Mouse (Mus musculus): ENCODE results near the gene Zfp62. TPM values are rescaled to one million over a fixed set of nuclear protein-coding genes. Genes with fewer than 3 reads are reported as not detected.

The Zfp62 gene
- polyA plus RNA-seq, 1 experiment from 2014 or later: 8.4 TPM

GRCm38 (mm10) chr11:49202523-49203061 lies 500 bp upstream of the Zfp62 start:
- peak overlapping the region; percentile 83 for H3K4me3 ChIP-seq (ENCODE audit: low read depth, low read length)
- H3K9me3 ChIP-seq (ENCODE audit: control insufficient read depth): no peaks in the 10 kb centered on the region
- no peaks in the 10 kb centered on the region for H3K36me3 ChIP-seq (ENCODE audit: control insufficient read depth, insufficient read depth)
- peak overlapping the region; percentile 93 for H3K9ac ChIP-seq (ENCODE audit: low read depth, low read length)
- ATAC-seq: no peak
- no peak for TF ChIP-seq CTCF (IDR thresholded peaks at IDR 0.05; ENCODE audit: low read depth)
- no peaks in the 10 kb centered on the region for H3K27me3 ChIP-seq (replicated peaks; ENCODE audit: control insufficient read depth, insufficient read depth, low read length)
- WGBS: under 1% methylated on average over 10 of the region's 10 CpGs
- H3K4me2 ChIP-seq (replicated peaks; ENCODE audit: low read depth): peak overlapping the region; percentile 80
- H3K27ac ChIP-seq (ENCODE audit: low read depth, low read length): peak overlapping the region; percentile 99
- no peaks in the 10 kb centered on the region for H3K4me1 ChIP-seq (replicated peaks; ENCODE audit: control insufficient read depth, insufficient read depth, low read length)

GRCm38 (mm10) chr11:49203771-49204497 lies 842 bp downstream of the Zfp62 start:
- ATAC-seq: peak; percentile 69
- TF ChIP-seq CTCF (IDR thresholded peaks at IDR 0.05; ENCODE audit: low read depth): no peak
- WGBS: under 1% methylated on average over 24 of the region's 24 CpGs
- no peaks in the 10 kb centered on the region for H3K36me3 ChIP-seq (ENCODE audit: control insufficient read depth, insufficient read depth)
- H3K27me3 ChIP-seq (replicated peaks; ENCODE audit: control insufficient read depth, insufficient read depth, low read length): no peaks in the 10 kb centered on the region
- peak overlapping the region; percentile 99 for H3K27ac ChIP-seq (ENCODE audit: low read depth, low read length)
- H3K4me1 ChIP-seq (replicated peaks; ENCODE audit: control insufficient read depth, insufficient read depth, low read length): no peaks in the 10 kb centered on the region
- H3K4me2 ChIP-seq (replicated peaks; ENCODE audit: low read depth): peak overlapping the region; percentile 80
- H3K9ac ChIP-seq (ENCODE audit: low read depth, low read length): peak overlapping the region; percentile 93
- peak overlapping the region; percentile 83 for H3K4me3 ChIP-seq (ENCODE audit: low read depth, low read length)
- H3K9me3 ChIP-seq (ENCODE audit: control insufficient read depth): no peaks in the 10 kb centered on the region

DNA sequence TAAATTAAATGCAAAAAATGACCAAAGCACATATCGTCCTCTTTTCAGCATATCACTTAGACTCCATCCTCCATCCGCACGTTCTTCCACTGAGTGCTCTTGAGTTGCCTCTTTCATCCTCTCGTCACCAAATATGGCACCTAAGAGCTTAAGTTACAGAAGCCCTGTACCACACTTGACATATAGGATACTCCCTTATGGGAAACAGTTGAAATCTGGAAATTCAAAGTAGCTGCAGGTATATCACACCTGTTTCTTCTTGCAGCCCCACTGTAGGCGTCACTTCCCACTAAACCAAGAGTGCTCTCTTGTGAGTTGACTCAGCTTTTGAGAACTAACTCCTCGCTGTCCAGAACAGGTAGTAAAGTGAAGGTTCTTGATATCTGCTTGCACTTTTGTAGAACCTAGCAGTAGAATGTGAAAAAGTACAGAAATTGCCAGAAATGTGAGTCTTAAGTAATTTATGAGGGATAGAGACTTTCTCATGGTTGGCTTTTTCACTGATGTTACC lies 2.0 kb downstream of the Zfp62 start:
- no peaks in the 10 kb centered on the region for H3K4me1 ChIP-seq (replicated peaks; ENCODE audit: control insufficient read depth, insufficient read depth, low read length)
- H3K9ac ChIP-seq (ENCODE audit: low read depth, low read length): no peak overlapping the region
- WGBS: 80% methylated on average over 6 of the region's 6 CpGs
- no peak for TF ChIP-seq CTCF (IDR thresholded peaks at IDR 0.05; ENCODE audit: low read depth)
- H3K4me3 ChIP-seq (ENCODE audit: low read depth, low read length): no peak overlapping the region; the same call in 1 of the 2 replicates
- H3K36me3 ChIP-seq (ENCODE audit: control insufficient read depth, insufficient read depth): no peaks in the 10 kb centered on the region
- no peaks in the 10 kb centered on the region for H3K9me3 ChIP-seq (ENCODE audit: control insufficient read depth)
- no peak overlapping the region for H3K27ac ChIP-seq (ENCODE audit: low read depth, low read length)
- H3K27me3 ChIP-seq (replicated peaks; ENCODE audit: control insufficient read depth, insufficient read depth, low read length): no peaks in the 10 kb centered on the region
- ATAC-seq: no peak
- H3K4me2 ChIP-seq (replicated peaks; ENCODE audit: low read depth): peak overlapping the region; percentile 80; the same call in 1 of the 2 replicates

DNA sequence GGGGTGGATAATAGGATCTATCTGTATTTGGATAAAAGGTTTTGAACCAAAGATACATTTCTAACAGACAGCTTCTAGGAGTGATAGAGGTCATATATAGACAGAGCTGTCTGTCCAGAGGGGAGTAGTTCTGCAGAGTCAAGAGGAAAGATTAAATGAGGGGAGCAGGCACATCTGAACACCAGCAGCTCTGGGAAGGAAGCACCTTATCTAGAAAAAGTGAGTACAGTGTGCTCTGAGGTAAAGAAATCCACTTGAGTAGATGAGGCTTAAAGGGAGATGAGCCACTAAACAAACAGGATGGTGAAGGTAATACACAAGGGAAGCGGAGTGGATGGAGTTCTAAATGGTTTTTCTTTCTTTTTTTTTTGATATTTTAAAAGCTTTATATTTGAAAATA lies 4.4 kb downstream of the Zfp62 start:
- no peak overlapping the region for H3K27ac ChIP-seq (ENCODE audit: low read depth, low read length)
- 95% methylated on average over 1 of the region's 1 CpGs for WGBS
- TF ChIP-seq CTCF (IDR thresholded peaks at IDR 0.05; ENCODE audit: low read depth): no peak
- no peak for ATAC-seq
- H3K4me1 ChIP-seq (replicated peaks; ENCODE audit: control insufficient read depth, insufficient read depth, low read length): no peaks in the 10 kb centered on the region
- no peaks in the 10 kb centered on the region for H3K27me3 ChIP-seq (replicated peaks; ENCODE audit: control insufficient read depth, insufficient read depth, low read length)
- no peak overlapping the region for H3K4me3 ChIP-seq (ENCODE audit: low read depth, low read length)
- H3K4me2 ChIP-seq (replicated peaks; ENCODE audit: low read depth): no peak overlapping the region
- no peak overlapping the region for H3K9ac ChIP-seq (ENCODE audit: low read depth, low read length)
- no peaks in the 10 kb centered on the region for H3K9me3 ChIP-seq (ENCODE audit: control insufficient read depth)
- H3K36me3 ChIP-seq (ENCODE audit: control insufficient read depth, insufficient read depth): 0 out of 2 replicates have a peak, but pooled peaks cover 5% of the 10 kb centered on the region

- Histone ChIP-seq H3K27me3 (replicated peaks; ENCODE audit: control insufficient read depth, insufficient read depth, low read length) (no peaks in the 10 kb centered on the region), H3K4me2 (replicated peaks; ENCODE audit: low read depth) (no peak overlapping the region), H3K4me3 (ENCODE audit: low read depth, low read length) (no peak overlapping the region), H3K9me3 (ENCODE audit: control insufficient read depth) (no peaks in the 10 kb centered on the region), H3K9ac (ENCODE audit: low read depth, low read length) (no peak overlapping the region), H3K4me1 (replicated peaks; ENCODE audit: control insufficient read depth, insufficient read depth, low read length) (no peaks in the 10 kb centered on the region), H3K36me3 (ENCODE audit: control insufficient read depth, insufficient read depth) (peaks cover 31% of the 10 kb centered on the region), H3K27ac (ENCODE audit: low read depth, low read length) (no peak overlapping the region)
- ATAC-seq: no peak
- no peak for TF ChIP-seq CTCF (IDR thresholded peaks at IDR 0.05; ENCODE audit: low read depth)
Observed at GRCm38 (mm10) chr11:49212577-49212976, 9.5 kb downstream of the Zfp62 start.

GRCm38 (mm10) chr11:49213505-49213904 lies 10.4 kb downstream of the Zfp62 start:
- Histone ChIP-seq H3K4me1 (replicated peaks; ENCODE audit: control insufficient read depth, insufficient read depth, low read length) (no peaks in the 10 kb centered on the region), H3K27me3 (replicated peaks; ENCODE audit: control insufficient read depth, insufficient read depth, low read length) (no peaks in the 10 kb centered on the region), H3K9me3 (ENCODE audit: control insufficient read depth) (no peaks in the 10 kb centered on the region), H3K4me2 (replicated peaks; ENCODE audit: low read depth) (no peak overlapping the region), H3K4me3 (ENCODE audit: low read depth, low read length) (no peak overlapping the region), H3K36me3 (ENCODE audit: control insufficient read depth, insufficient read depth) (peaks cover 31% of the 10 kb centered on the region), H3K9ac (ENCODE audit: low read depth, low read length) (no peak overlapping the region), H3K27ac (ENCODE audit: low read depth, low read length) (no peak overlapping the region)
- WGBS: 90% methylated on average over 1 of the region's 1 CpGs
- no peak for ATAC-seq
- TF ChIP-seq CTCF (IDR thresholded peaks at IDR 0.05; ENCODE audit: low read depth): no peak

Measured in intestine, postnatal 0 days (tissue).